Mouse (Mus musculus) liver, postnatal 0 days (tissue): ENCODE measurements around the gene Hcn3. TPM values are rescaled to one million over a fixed set of nuclear protein-coding genes. Genes with fewer than 3 reads are reported as not detected.

Experiments
- ATAC-seq: fragments of 200-750 bp; cut with Nextera tagmentation; 2 replicates; pipeline ENCODE4 v1.8.0; 2017; ENCODE audit warnings: mild to moderate bottlenecking, moderate library complexity
- DNase-seq: peaks from one replicate; pipeline ENCODE4 v3.0.0-alpha.2; 2016
- H3K27ac ChIP-seq: fragments of 300-500 bp; sonication (generic); 2 replicates; pipeline ENCODE4 v1.5.1; 2014; ENCODE audit warnings: antibody characterized with exemption, moderate library complexity, mild to moderate bottlenecking, low read depth
- H3K27me3 ChIP-seq: fragments of 300-500 bp; sonication (generic); 2 replicates; pipeline ENCODE4 v1.6.1; 2014; ENCODE audit warnings: low read length, control low read depth, mixed read lengths; ENCODE audit not compliant: insufficient read depth
- H3K36me3 ChIP-seq: fragments of 300-500 bp; sonication (generic); replicated peaks from 2 replicates; pipeline ENCODE4 v1.6.1; 2014; ENCODE audit warnings: mild to moderate bottlenecking, control low read depth, low read length, moderate library complexity, mixed read lengths; ENCODE audit not compliant: insufficient read depth
- H3K4me1 ChIP-seq: fragments of 300-500 bp; sonication (generic); 2 replicates; pipeline ENCODE4 v1.6.1; 2014; ENCODE audit warnings: antibody characterized with exemption, mild to moderate bottlenecking, control low read depth; ENCODE audit not compliant: insufficient read depth
- H3K4me2 ChIP-seq: fragments of 300-500 bp; sonication (generic); 2 replicates; pipeline ENCODE4 v1.6.1; 2014; ENCODE audit warnings: low read depth, mild to moderate bottlenecking, low read length, moderate library complexity, mixed read lengths
- H3K4me3 ChIP-seq: fragments of 300-500 bp; sonication (generic); 2 replicates; pipeline ENCODE4 v1.5.1; 2014; ENCODE audit warnings: low read depth, low read length
- H3K9ac ChIP-seq: fragments of 300-500 bp; sonication (generic); replicated peaks from 2 replicates; pipeline ENCODE4 v1.6.1; 2014; ENCODE audit warnings: mild to moderate bottlenecking, moderate library complexity
- H3K9me3 ChIP-seq: fragments of 300-500 bp; sonication (generic); 2 replicates; pipeline ENCODE4 v1.6.1; 2016; ENCODE audit warnings: mild to moderate bottlenecking, control low read depth, low read length, mixed read lengths
- CTCF ChIP-seq: sonication (generic); IDR thresholded peaks from 2 replicates; pipeline ENCODE4 v1.5.1; 2016; ENCODE audit warnings: antibody characterized with exemption, low read depth
- EP300 ChIP-seq: IDR thresholded peaks from 2 replicates; pipeline ENCODE4 v1.6.1; 2016; ENCODE audit warnings: antibody characterized with exemption, low read depth, mild to moderate bottlenecking
- WGBS: fragments of 180-500 bp; shearing (Covaris S2); extraction: QIAGEN DNeasy Blood & Tissue Kit; methylation state at CpG from one replicate; pipeline ENCODE4 v1.1.7; 2014; ENCODE audit not compliant: insufficient replicate concordance; 5-methylcytosine and 5-hydroxymethylcytosine counted together
- polyA plus RNA-seq: library from polyadenylated mRNA; unstranded; fragments of >200 nt; fragmentation: Nextera tagmentation; extraction: Ambion mirVana; gene quantifications from 2 replicates; pipeline ENCODE4 v1.2.1, GENCODE M21; 2015

Gene Hcn3
- polyA plus RNA-seq = 0.19 and 0.49 TPM in 2 replicates

GRCm38 (mm10) chr3:89159616-89160344 is at the start of gene Hcn3:
Gene Hcn3, minus strand, starts transcription at chr3:89160196.
- Histone ChIP-seq H3K27ac (no peak within 1 kb of the TSS), H3K4me2 (peak within 1 kb of the TSS; percentile 91), H3K27me3 (peaks cover 17% of the 10 kb centered on the region), H3K9ac (no peak within 1 kb of the TSS; the same call in 1 of the 2 replicates), H3K4me1 (peaks cover 19% of the 10 kb centered on the region), H3K9me3 (no peaks in the 10 kb centered on the region), H3K4me3 (peak within 1 kb of the TSS; percentile 49), H3K36me3 (no peaks in the 10 kb centered on the region)
- peak; percentile 38 for ATAC-seq
- WGBS = 2% methylated on average over 33 of the region's 66 CpGs
- peak; percentile 85 for DNase-seq
- TF ChIP-seq EP300 = no peak
- peak; percentile 83 for TF ChIP-seq CTCF

DNA sequence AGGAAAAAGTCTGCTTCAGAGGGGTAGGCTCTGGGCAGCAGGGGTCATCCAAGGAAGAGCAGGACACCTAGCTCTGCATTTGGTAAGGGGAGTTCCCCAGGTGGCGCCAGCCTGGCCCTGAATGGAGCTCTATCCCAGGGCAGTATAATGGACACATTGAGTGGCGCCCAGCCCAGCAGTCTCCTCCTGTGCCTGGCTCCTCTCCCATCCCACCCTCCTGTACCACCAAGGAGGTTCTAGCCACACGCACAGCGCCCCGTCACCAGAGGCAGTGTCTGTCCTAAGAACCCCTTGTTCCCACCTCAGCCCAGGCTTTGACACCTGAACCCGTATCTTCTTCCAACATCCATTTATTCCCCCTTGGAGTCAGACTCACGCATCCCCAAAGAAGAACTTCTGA is 49.7 kb upstream of the Hcn3 start:
- ATAC-seq (no peak), DNase-seq (no peak)
- Histone ChIP-seq H3K27me3 (no peaks in the 10 kb centered on the region), H3K36me3 (peaks cover 53% of the 10 kb centered on the region), H3K4me1 (peaks cover 9% of the 10 kb centered on the region), H3K9me3 (no peaks in the 10 kb centered on the region), H3K4me3 (no peak overlapping the region), H3K27ac (no peak overlapping the region), H3K4me2 (no peak overlapping the region), H3K9ac (no peak overlapping the region)
- TF ChIP-seq EP300 (no peak), CTCF (no peak)
- 91% methylated on average over 7 of the region's 7 CpGs for WGBS

GRCm38 (mm10) chr3:89208736-89209135 is 48.7 kb upstream of the Hcn3 start:
- H3K36me3 ChIP-seq = peaks cover 58% of the 10 kb centered on the region
- no peaks in the 10 kb centered on the region for H3K9me3 ChIP-seq
- no peak for DNase-seq
- 84% methylated on average over 6 of the region's 6 CpGs for WGBS
- no peak overlapping the region for H3K4me3 ChIP-seq
- no peak overlapping the region for H3K9ac ChIP-seq
- H3K4me2 ChIP-seq = no peak overlapping the region
- ATAC-seq = no peak
- no peaks in the 10 kb centered on the region for H3K27me3 ChIP-seq
- no peak overlapping the region for H3K27ac ChIP-seq
- no peak for TF ChIP-seq CTCF
- TF ChIP-seq EP300 = no peak
- H3K4me1 ChIP-seq = peaks cover 3% of the 10 kb centered on the region; the same call in 1 of the 2 replicates

DNA sequence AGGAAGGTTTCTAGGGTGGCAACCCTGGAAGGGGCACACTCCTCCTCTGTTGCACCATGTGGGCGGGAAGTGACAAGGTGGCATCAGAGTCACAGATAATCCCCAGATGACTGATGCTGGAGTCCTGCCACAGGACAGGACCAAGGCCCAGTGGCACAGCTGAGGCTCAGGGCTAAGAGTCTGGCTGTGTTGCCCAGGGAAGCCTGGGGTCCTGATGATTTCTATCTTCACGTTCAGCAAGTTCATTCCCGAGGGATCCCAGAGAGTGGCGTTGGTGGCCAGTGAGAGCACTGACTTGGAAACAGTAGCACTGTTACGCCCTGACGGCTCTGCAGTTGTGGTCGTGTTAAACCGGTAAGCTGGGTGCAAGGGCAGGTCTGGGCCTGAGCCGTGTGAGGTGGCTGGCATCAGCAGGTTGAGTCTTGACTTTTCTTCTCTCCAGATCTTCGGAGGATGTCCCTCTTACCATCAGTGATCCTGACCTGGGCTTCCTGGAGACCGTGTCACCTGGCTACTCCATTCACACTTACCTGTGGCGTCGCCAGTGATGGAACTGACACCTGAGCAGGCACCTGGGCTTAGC is 48.2 kb upstream of the Hcn3 start:
- no peak overlapping the region for H3K9ac ChIP-seq
- no peaks in the 10 kb centered on the region for H3K9me3 ChIP-seq
- H3K27ac ChIP-seq = no peak overlapping the region
- H3K4me1 ChIP-seq = peaks cover 6% of the 10 kb centered on the region; the same call in 1 of the 2 replicates
- ATAC-seq = no peak
- H3K27me3 ChIP-seq = no peaks in the 10 kb centered on the region
- peaks cover 58% of the 10 kb centered on the region for H3K36me3 ChIP-seq
- 85% methylated on average over 13 of the region's 13 CpGs for WGBS
- no peak for TF ChIP-seq EP300
- no peak for TF ChIP-seq CTCF
- H3K4me3 ChIP-seq = no peak overlapping the region
- no peak overlapping the region for H3K4me2 ChIP-seq
- DNase-seq = no peak

DNA sequence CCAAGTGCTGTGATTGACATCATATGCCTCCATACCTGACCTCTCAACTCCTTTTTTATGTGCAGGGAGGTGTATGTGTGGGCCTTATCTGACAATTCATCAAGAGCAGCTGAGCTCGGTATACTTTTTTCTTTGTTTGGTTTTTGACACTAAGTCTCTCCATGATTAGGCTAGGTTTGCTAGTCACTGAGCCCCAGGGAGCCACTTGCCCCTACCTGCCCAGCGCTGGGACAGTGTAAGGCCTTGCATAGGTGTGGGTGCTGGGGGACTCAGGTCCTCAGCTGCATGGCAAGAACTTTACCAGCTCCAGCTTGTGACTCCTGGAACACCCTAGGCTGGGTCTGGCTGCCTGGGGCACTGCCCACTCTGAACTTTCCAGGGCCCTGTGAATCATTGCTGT is 46.7 kb upstream of the Hcn3 start:
- no peak for ATAC-seq
- 78% methylated on average over 2 of the region's 2 CpGs for WGBS
- TF ChIP-seq CTCF (no peak), EP300 (no peak)
- Histone ChIP-seq H3K9ac (no peak overlapping the region), H3K9me3 (no peaks in the 10 kb centered on the region), H3K27ac (no peak overlapping the region), H3K27me3 (no peaks in the 10 kb centered on the region), H3K36me3 (peaks cover 58% of the 10 kb centered on the region), H3K4me3 (no peak overlapping the region), H3K4me2 (no peak overlapping the region), H3K4me1 (peaks cover 5% of the 10 kb centered on the region; the same call in 1 of the 2 replicates)
- no peak for DNase-seq

GRCm38 (mm10) chr3:89206079-89206478 is 46.1 kb upstream of the Hcn3 start:
- peaks cover 5% of the 10 kb centered on the region; the same call in 1 of the 2 replicates for H3K4me1 ChIP-seq
- no peak overlapping the region for H3K9ac ChIP-seq
- peaks cover 58% of the 10 kb centered on the region for H3K36me3 ChIP-seq
- H3K27ac ChIP-seq = no peak overlapping the region
- no peak for TF ChIP-seq CTCF
- TF ChIP-seq EP300 = no peak
- no peak overlapping the region for H3K4me2 ChIP-seq
- DNase-seq (no peak), ATAC-seq (no peak)
- H3K9me3 ChIP-seq = no peaks in the 10 kb centered on the region
- H3K4me3 ChIP-seq = no peak overlapping the region
- no peaks in the 10 kb centered on the region for H3K27me3 ChIP-seq
- 87% methylated on average over 7 of the region's 7 CpGs for WGBS
